Mouse (Mus musculus): ENCODE results near the gene Stfa3. TPM values are rescaled to one million over a fixed set of nuclear protein-coding genes. Genes with fewer than 3 reads are reported as not detected.

Gene Stfa3
- total RNA-seq, 2 experiments from 2014 or later = not detected

Other genes starting within 250 kb of the Stfa3 start
- not detected in 2 replicates for gene Gm5416, start 245.0 kb downstream of the Stfa3 start, total RNA-seq (2014; fragmentation: Nextera tagmentation)
- gene Gm5416, start 245.0 kb downstream of the Stfa3 start, total RNA-seq (2017) = not detected in 2 replicates
- not detected in 2 replicates for gene 2010005H15Rik, start 233.9 kb downstream of the Stfa3 start, total RNA-seq (2014; fragmentation: Nextera tagmentation)
- not detected in 2 replicates for gene 2010005H15Rik, start 233.9 kb downstream of the Stfa3 start, total RNA-seq (2017)
- gene Stfa1, start 178.4 kb downstream of the Stfa3 start, total RNA-seq (2014; fragmentation: Nextera tagmentation) = not detected in 2 replicates
- not detected in 2 replicates for gene Stfa1, start 178.4 kb downstream of the Stfa3 start, total RNA-seq (2017)
- gene BC117090, start 121.1 kb downstream of the Stfa3 start, total RNA-seq (2014; fragmentation: Nextera tagmentation) = not detected in 2 replicates
- gene BC117090, start 121.1 kb downstream of the Stfa3 start, total RNA-seq (2017) = not detected in 2 replicates
- gene BC100530, start 87.6 kb downstream of the Stfa3 start, total RNA-seq (2014; fragmentation: Nextera tagmentation) = not detected in 2 replicates
- not detected in 2 replicates for gene BC100530, start 87.6 kb downstream of the Stfa3 start, total RNA-seq (2017)
- gene Stfa2, start 46.9 kb downstream of the Stfa3 start, total RNA-seq (2014; fragmentation: Nextera tagmentation) = not detected in 2 replicates
- gene Stfa2, start 46.9 kb downstream of the Stfa3 start, total RNA-seq (2017) = not detected in 2 replicates
- gene Casr, start 106.7 kb upstream of the Stfa3 start, total RNA-seq (2014; fragmentation: Nextera tagmentation) = not detected in 2 replicates
- not detected in 2 replicates for gene Casr, start 106.7 kb upstream of the Stfa3 start, total RNA-seq (2017)
- not detected in 2 replicates for gene Cd86, start 210.7 kb upstream of the Stfa3 start, total RNA-seq (2014; fragmentation: Nextera tagmentation)
- gene Cd86, start 210.7 kb upstream of the Stfa3 start, total RNA-seq (2017) = not detected in 2 replicates
- 1.1 TPM in 1 of 2 replicates, not detected in the other for gene Ildr1, start 238.6 kb upstream of the Stfa3 start, total RNA-seq (2014; fragmentation: Nextera tagmentation)
- gene Ildr1, start 238.6 kb upstream of the Stfa3 start, total RNA-seq (2017) = not detected in 2 replicates